Mouse (Mus musculus): Measurements from ENCODE around the gene Pde1a.

DNA sequence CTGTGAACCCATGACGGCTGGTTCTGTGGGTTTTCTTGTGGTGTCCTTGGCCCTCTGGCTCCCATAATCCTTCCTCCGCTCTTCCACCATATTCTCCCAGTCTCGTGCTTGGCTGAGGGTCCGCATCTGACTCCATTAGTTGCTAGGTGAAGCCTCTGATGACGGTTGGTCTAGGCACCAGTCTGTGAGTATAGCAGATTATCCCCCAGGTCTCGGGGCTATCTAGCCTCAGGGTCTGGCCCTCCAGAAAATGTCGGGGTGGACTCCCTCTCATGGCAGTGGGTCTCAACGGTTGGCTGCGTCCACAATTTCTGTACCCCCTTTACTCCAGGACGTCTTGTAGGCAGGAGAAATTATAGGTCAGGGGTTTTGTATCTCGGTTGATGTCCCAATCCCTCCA lies 342.8 kb downstream of the Pde1a start:
- TF ChIP-seq POLR2A (IDR thresholded peaks at IDR 0.05; ENCODE audit: borderline replicate concordance, insufficient read depth, low read length) (no peak), CTCF (IDR thresholded peaks at IDR 0.05; ENCODE audit: borderline replicate concordance, insufficient read depth, low read depth, low read length) (no peak)

Data from cerebellum, adult 2 months (tissue).